Mouse (Mus musculus): ENCODE measurements at regions not wholly inside any gene's neighbourhood (a gene's known extent, or its start where the extent isn't known, plus 50 kb on each side); places are given as distances from the start of the nearest gene placed in this dataset.

- Histone ChIP-seq H3K27me3 (ENCODE audit: control insufficient read depth, insufficient read depth, low read length) (no peaks in the 10 kb centered on the region), H3K9ac (ENCODE audit: low read depth, low read length, severe bottlenecking) (no peak overlapping the region), H3K27ac (replicated peaks; ENCODE audit: low read depth, low read length) (no peak overlapping the region), H3K4me1 (ENCODE audit: control insufficient read depth, insufficient read depth, low read length) (no peaks in the 10 kb centered on the region), H3K4me2 (replicated peaks; ENCODE audit: low read depth, low read length, severe bottlenecking) (no peak overlapping the region), H3K36me3 (ENCODE audit: control insufficient read depth, insufficient read depth, low read length) (no peaks in the 10 kb centered on the region), H3K4me3 (replicated peaks; ENCODE audit: low read length) (no peak overlapping the region), H3K9me3 (ENCODE audit: control insufficient read depth, low read length) (no peaks in the 10 kb centered on the region)
- no peak for ATAC-seq (ENCODE audit: low FRiP score, low read depth)
- no peak for TF ChIP-seq POLR2A (IDR thresholded peaks at IDR 0.05; ENCODE audit: borderline replicate concordance, extremely low read depth, insufficient read depth, insufficient read length)
- DNase-seq (ENCODE audit: low spot score) = no peak
- WGBS = 90% methylated on average over 2 of the region's 2 CpGs
These were observed 125.4 kb upstream of the Cblb start for GRCm38 (mm10) chr16:51905588-51905987.

- Histone ChIP-seq H3K36me3 (ENCODE audit: control insufficient read depth, insufficient read depth, low read length) (no peaks in the 10 kb centered on the region), H3K27me3 (ENCODE audit: control insufficient read depth, insufficient read depth, low read length) (no peaks in the 10 kb centered on the region), H3K9ac (ENCODE audit: low read depth, low read length, severe bottlenecking) (no peak overlapping the region), H3K4me3 (replicated peaks; ENCODE audit: low read length) (no peak overlapping the region), H3K4me2 (replicated peaks; ENCODE audit: low read depth, low read length, severe bottlenecking) (no peak overlapping the region), H3K4me1 (ENCODE audit: control insufficient read depth, insufficient read depth, low read length) (no peaks in the 10 kb centered on the region), H3K9me3 (ENCODE audit: control insufficient read depth, low read length) (no peaks in the 10 kb centered on the region), H3K27ac (replicated peaks; ENCODE audit: low read depth, low read length) (no peak overlapping the region)
- WGBS = 65% methylated on average over 4 of the region's 4 CpGs
- TF ChIP-seq POLR2A (IDR thresholded peaks at IDR 0.05; ENCODE audit: borderline replicate concordance, extremely low read depth, insufficient read depth, insufficient read length) = no peak
- ATAC-seq (ENCODE audit: low FRiP score, low read depth) = no peak
- no peak for DNase-seq (ENCODE audit: low spot score)
These were observed 124.3 kb upstream of the Cblb start for GRCm38 (mm10) chr16:51906686-51907085.

GRCm38 (mm10) chr16:51910046-51910445, 121.0 kb upstream of the Cblb start:
- no peak for TF ChIP-seq POLR2A (IDR thresholded peaks at IDR 0.05; ENCODE audit: borderline replicate concordance, extremely low read depth, insufficient read depth, insufficient read length)
- 87% methylated on average over 3 of the region's 3 CpGs for WGBS
- H3K4me1 ChIP-seq (ENCODE audit: control insufficient read depth, insufficient read depth, low read length) = no peaks in the 10 kb centered on the region
- no peaks in the 10 kb centered on the region for H3K9me3 ChIP-seq (ENCODE audit: control insufficient read depth, low read length)
- H3K4me3 ChIP-seq (replicated peaks; ENCODE audit: low read length) = no peak overlapping the region
- no peaks in the 10 kb centered on the region for H3K27me3 ChIP-seq (ENCODE audit: control insufficient read depth, insufficient read depth, low read length)
- ATAC-seq (ENCODE audit: low FRiP score, low read depth) (no peak), DNase-seq (ENCODE audit: low spot score) (no peak)
- H3K27ac ChIP-seq (replicated peaks; ENCODE audit: low read depth, low read length) = no peak overlapping the region
- no peak overlapping the region for H3K4me2 ChIP-seq (replicated peaks; ENCODE audit: low read depth, low read length, severe bottlenecking)
- H3K9ac ChIP-seq (ENCODE audit: low read depth, low read length, severe bottlenecking) = no peak overlapping the region
- H3K36me3 ChIP-seq (ENCODE audit: control insufficient read depth, insufficient read depth, low read length) = no peaks in the 10 kb centered on the region

GRCm38 (mm10) chr16:51911109-51911765, 119.8 kb upstream of the Cblb start:
- H3K9me3 ChIP-seq (ENCODE audit: control insufficient read depth, low read length) = no peaks in the 10 kb centered on the region
- H3K27ac ChIP-seq (replicated peaks; ENCODE audit: low read depth, low read length) = no peak overlapping the region
- no peaks in the 10 kb centered on the region for H3K36me3 ChIP-seq (ENCODE audit: control insufficient read depth, insufficient read depth, low read length)
- H3K27me3 ChIP-seq (ENCODE audit: control insufficient read depth, insufficient read depth, low read length) = no peaks in the 10 kb centered on the region
- H3K4me1 ChIP-seq (ENCODE audit: control insufficient read depth, insufficient read depth, low read length) = no peaks in the 10 kb centered on the region
- H3K4me3 ChIP-seq (replicated peaks; ENCODE audit: low read length) = no peak overlapping the region
- H3K4me2 ChIP-seq (replicated peaks; ENCODE audit: low read depth, low read length, severe bottlenecking) = no peak overlapping the region
- 67% methylated on average over 6 of the region's 6 CpGs for WGBS
- no peak for DNase-seq (ENCODE audit: low spot score)
- ATAC-seq (ENCODE audit: low FRiP score, low read depth) = no peak
- no peak for TF ChIP-seq POLR2A (IDR thresholded peaks at IDR 0.05; ENCODE audit: borderline replicate concordance, extremely low read depth, insufficient read depth, insufficient read length)
- H3K9ac ChIP-seq (ENCODE audit: low read depth, low read length, severe bottlenecking) = no peak overlapping the region

- H3K9me3 ChIP-seq (ENCODE audit: control insufficient read depth, low read length) = no peaks in the 10 kb centered on the region
- H3K4me2 ChIP-seq (replicated peaks; ENCODE audit: low read depth, low read length, severe bottlenecking) = peak overlapping the region; percentile 21
- no peak overlapping the region for H3K27ac ChIP-seq (replicated peaks; ENCODE audit: low read depth, low read length)
These were observed 115.7 kb upstream of the Cblb start for GRCm38 (mm10) chr16:51915034-51915928.

More at GRCm38 (mm10) chr16:51915034-51915928, 115.7 kb upstream of the Cblb start:
- Histone ChIP-seq H3K9ac (ENCODE audit: low read depth, low read length, severe bottlenecking) (no peak overlapping the region), H3K36me3 (ENCODE audit: control insufficient read depth, insufficient read depth, low read length) (no peaks in the 10 kb centered on the region), H3K4me1 (ENCODE audit: control insufficient read depth, insufficient read depth, low read length) (no peaks in the 10 kb centered on the region), H3K27me3 (ENCODE audit: control insufficient read depth, insufficient read depth, low read length) (no peaks in the 10 kb centered on the region), H3K4me3 (replicated peaks; ENCODE audit: low read length) (no peak overlapping the region)
- WGBS = 42% methylated on average over 17 of the region's 17 CpGs
- DNase-seq (ENCODE audit: low spot score) = peak; percentile 7
- no peak for ATAC-seq (ENCODE audit: low FRiP score, low read depth)
- no peak for TF ChIP-seq POLR2A (IDR thresholded peaks at IDR 0.05; ENCODE audit: borderline replicate concordance, extremely low read depth, insufficient read depth, insufficient read length)
